Mouse (Mus musculus) right cerebral cortex, postnatal 36 days (tissue): ENCODE measurements around the gene Prkcsh.

Experiments used
- DNase-seq, 2 experiments: peaks; one replicate each; pipeline ENCODE4 v3.0.0; 2022; ENCODE audit warnings: low spot score in 2 of 2, mixed read lengths in 1 of 2

Prkcsh gene

DNA sequence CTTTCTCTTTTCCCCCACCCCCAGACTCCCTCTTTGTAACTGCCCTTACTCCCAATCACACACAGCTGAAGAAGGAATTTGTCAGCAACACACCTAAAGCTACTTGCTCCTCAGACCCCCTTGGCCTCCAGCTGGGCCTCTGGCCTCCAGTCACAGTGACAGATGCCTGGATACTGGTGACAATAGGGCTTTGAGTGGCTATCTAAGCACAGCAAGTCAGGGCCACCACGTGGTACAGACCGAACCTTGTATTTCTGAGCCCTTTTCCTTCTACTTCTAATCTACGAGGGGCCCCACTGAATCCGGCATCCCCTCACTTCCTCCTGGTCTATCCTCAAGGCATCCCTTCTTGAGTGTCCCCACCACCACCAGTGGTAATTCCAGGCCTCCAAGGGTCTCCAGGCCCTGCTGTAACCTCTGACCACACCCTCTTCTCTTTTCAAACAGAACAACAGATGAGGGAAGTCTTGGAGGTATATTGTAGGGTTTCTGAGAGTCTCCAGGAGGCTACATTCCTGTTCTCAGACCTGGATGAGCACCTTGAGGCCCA lies 47.2 kb downstream of the Prkcsh start:
- DNase-seq, result no peak

DNA sequence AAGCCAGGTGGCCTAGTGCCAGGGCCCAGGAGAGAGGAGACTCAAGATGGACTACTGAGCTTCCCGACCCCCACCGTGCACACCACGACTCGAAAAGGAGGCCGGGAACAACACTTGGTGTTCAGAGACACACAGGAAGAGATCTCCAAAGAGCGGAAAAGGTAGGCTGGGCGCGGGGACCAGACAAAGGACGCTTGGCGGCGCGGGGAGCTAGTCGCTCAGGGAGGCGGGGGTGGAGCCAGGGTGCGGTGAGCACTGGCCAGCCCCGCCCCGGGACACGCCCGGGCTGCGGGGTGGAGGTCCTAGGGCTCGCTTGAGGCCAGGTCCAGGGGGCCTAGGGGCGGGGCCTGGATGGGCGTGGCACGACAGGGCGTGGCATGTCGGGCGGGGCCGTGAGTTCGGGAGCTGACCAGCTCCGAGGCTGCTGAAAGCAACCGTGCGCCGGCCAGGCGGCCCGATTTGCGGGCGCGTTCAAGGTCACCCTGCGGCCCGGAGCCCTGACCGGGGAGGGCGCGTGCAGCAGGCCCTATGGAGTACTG lies 47.8 kb downstream of the Prkcsh start:
- peak; percentile 59 to 66 for DNase-seq

DNA sequence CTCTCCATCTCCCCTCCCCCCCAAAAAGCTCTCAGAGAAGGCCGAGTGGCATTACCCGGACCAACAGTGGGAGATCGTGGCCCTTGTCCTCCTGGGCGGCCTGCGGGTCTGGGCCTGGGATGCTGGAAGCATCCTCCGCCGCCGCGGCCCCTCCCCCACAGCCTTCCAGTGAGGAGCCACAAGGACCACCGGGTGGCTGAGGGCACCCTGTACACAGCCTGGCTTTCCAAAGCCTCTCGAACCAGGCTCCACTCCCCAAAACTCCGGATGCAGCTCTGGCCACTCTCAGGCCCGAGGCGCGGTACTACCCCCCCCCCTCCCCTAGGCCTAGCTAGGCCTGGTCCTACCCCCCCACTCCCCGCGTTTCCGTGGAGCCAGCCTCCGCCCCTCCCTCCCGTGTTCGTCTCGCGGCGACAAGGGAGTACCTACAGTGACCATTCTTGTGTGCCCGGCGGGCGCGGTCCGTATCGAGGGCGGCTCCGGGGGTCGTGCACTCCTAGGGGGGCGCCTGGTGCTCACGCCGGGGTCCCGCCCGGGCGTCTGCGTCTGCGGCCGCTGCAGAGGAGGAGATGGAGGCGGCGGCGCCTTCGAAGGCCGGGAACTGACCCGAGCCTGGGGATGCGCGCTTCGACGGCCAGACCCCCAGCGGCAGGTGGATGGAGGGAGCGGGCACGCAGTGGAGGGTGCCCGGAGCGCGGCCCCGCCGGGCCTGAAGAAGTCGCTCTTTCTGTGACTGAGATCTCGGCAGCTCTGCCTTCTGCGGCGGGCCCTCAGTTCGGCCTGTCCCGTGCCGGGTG lies 48.8 kb downstream of the Prkcsh start:
- DNase-seq, result no peak

DNA sequence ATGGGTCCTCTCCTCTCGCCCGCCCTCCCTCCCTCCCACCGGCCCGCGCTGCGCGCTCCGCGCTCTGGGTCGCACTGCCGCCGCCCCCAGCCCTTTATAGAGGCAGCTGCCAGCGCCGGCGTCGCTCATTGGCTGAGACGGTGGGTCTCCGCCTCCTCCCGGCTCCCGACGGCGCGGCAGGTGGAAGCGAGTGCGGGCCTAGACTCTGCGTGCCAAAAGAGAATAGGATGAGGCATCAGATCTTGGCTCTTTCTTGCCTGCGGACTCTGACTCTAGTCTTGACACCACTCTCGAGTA lies 49.3 kb downstream of the Prkcsh start, which contains the start of gene Elavl3:
TSS of gene Elavl3 (minus strand) at position 66 of the 297 bp plus-strand sequence.
- DNase-seq, result peak; percentile 75 to 80

DNA sequence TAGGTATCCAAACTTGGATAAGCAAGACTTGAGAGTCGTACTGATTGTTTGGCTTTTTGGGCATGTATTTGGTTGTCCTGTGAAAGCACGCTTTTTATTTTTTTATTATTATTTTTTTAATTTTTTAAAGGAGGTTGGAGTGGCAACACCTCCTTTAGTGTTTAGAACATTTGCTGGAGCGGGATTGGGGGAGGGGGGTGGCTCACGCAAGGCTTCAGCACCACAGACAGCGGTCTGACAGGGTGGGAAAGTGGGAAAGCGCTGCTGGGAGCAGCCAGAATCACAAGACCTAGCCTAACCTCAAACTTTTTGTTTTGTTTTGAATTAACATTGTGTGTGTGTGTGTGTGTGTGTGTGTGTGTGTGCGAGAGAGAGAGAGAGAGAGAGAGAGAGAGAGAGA lies 51.1 kb downstream of the Prkcsh start:
- no peak for DNase-seq

DNA sequence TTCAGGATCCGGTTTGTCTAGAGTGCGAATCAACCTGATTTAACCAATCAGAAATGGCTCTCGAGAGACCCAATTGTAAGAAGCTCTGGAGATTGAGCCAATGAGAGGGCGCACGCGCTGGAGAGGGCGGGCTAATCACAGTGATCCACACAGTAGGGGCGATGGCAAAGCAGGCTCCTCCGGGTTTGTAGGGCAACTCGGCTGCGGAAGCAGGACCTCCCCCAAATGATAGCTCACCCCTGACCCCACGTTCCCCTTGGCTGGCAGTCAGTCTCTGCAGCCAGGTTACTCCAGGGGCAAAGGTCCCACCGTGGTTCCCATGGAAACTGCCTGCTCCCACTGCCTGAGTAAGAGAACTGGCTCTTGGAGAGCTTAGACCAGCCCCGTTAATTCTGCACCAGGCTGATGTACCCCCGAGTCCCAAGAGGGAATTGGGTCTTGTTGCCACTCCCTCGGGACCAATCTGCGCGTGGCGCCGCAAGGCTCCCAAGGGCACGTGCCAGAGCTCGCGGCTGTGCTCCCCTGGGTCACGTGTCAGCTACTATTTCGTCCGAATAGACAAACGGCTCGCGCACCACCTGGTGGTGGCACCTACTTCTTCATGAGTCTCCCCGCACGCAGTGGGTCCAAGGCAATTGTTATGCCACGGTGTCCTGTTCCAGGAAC lies 51.9 kb downstream of the Prkcsh start:
- peak; percentile 75 to 81 for DNase-seq

DNA sequence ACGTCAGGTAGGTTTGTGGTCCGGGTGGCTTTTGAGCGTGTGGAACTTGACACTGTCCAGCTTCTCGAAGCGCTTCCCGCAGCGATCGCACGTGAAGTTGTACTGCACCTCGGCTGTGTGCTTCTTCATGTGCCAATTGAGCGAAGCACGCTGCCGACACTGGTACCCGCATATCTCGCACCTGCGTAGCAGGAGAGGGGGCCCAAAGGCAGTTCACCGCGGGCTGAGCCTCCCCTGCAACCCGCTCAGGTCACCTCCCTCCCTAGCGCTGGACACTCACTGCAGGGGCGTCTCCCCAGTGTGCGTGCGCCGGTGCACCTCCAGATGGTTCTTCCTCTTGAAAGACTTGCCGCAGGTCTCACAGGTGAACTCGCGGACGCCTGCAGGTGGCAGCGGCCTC lies 53.1 kb downstream of the Prkcsh start:
- no peak for DNase-seq

DNA sequence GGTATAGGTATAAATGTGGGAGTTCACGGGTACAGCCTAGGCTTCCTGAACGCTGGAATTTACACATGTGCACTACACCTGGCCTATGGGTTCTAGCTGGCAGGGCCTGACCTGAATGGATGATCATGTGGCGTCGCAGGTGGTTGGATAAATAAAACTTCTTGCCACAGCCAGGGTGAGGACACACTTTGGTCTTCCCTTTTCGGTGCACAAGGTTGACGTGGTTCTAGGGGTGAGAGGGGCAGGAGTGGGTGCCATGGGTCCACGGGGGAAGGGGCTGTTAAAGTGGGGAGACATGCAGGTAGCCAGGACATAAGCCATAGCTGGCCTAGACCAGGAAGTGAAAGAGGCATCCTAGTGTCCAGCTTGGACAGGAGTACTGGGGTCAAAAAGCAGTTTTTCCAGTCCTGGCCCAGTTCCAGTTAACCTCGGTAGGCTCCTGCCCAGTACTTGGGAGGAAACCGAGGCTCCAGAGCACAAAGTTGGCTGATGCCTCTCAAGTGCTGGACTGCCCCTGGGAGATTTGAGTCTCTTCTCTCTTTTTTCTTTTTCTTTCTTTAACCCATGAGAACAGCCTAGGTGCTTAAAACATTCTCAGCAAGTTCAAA lies 53.8 kb downstream of the Prkcsh start:
- no peak for DNase-seq

DNA sequence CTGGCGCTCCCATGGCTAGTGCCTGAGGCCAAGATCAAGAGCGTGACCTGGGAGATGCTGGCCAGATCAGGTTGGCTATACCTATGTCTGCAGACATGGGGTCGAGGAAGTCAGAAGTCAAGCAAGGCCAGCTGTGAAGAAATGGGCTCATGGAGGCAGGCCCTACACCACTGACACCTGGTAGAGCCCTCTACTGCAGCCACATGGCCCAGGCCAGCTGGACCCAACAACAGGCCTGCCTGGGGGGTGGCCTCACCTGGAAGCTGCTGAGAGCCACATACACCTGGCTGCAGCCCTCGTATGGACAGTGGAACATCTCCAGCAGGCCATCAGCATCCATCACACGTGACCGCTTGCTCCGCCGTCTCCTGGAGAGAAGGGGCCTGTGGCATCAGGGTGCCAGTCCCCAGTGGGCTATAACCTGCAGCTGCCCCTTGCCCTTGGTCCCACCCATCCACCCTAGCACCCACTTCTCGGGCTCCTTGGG lies 54.5 kb downstream of the Prkcsh start:
- no peak for DNase-seq

DNA sequence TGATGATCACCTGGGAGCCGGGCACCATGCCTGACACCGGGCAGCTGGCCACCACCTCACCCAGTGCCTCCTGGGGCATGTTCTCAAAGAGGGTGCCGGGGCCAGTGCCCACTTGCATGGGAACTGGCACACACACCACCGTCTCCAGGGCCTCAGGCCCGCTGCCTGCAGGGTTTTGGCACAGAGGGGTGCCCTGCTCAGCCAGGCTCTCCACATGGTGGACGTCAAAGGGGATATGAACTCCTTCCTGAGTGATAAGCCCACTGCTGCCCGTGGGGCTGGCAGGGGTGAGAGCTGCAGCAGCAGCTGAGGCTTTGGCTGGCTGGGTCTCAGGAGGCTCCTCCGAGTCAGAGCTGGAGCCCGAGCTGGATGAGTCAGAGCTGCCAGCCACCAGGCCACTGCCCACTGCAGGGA lies 55.4 kb downstream of the Prkcsh start:
- DNase-seq, result no peak

DNA sequence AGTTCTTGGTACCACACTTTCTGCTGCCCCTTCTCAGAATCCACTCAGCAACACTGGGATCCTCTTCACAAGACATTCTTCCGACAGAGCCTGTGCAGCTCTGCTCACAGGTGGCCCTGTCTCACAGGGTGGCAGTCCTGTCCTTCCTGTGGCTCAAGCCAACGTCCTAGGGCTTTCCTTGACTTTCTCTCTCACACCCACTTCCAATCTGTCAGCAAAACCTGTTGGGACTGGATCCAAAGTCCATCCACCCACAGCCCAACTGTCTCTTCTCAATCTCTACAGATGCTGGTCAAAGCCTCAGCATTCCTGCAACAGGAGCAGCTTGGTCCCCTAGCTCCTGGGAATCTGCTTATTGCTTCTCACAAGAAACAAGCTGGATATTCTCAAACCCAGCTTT lies 58.7 kb downstream of the Prkcsh start:
- DNase-seq, result peak; percentile 59 to 62
